Mouse (Mus musculus): ENCODE data around the gene Dhrs3.

The Dhrs3 gene

DNA sequence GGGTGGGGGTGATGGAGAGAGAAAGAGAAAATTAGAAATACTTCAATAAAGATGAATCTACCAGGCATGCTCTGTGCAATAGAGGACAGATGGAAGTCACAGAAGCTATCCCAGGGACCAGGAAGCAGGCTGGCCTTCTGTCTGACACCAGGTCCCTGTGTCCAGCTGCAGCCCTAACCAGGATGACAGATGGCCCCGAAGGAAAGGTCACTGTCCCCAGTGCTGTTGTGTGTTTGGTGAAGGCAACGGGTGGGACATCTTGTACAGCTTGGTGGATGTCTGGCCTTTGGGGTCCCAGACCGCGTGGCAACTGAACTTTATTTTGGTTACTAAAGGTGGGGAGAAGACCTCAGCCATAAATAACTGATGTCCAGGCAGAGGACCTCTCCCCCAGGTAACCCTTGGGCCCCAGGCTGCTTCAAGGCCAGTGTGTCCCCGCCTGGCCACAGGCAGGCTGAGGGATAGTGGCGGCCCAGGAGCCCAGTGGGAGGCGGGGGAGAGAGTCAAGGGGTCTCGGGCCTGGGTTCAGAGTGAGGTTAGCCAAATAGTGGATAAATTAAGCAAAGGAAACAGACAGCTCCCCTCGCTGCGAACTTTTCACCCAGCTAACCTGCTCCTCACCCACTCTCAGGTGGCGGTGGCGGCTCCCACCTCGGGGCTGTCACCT is 48.3 kb downstream of the Dhrs3 start:
- no peak for DNase-seq

DNA sequence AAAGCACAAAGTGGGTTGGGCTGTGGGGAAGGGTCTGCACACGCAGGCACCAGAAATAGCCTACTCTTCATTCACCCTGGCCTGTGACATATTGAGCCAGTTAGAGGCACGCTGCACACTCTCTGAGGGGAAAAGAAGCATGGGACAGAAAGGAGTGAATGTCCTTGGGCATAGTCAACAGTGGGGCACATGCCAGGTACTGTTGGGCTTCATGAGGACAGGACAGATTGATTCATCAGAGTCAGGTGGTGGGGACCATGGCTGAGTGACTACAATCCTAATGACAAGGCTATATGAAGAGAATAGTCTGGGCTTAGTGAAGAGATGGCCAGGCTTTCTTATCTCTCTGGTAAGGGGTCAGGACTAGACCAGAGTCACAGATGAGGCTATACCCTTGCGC is 49.8 kb downstream of the Dhrs3 start:
- DNase-seq: peak in 1 of 2 experiments; percentile 46

DNA sequence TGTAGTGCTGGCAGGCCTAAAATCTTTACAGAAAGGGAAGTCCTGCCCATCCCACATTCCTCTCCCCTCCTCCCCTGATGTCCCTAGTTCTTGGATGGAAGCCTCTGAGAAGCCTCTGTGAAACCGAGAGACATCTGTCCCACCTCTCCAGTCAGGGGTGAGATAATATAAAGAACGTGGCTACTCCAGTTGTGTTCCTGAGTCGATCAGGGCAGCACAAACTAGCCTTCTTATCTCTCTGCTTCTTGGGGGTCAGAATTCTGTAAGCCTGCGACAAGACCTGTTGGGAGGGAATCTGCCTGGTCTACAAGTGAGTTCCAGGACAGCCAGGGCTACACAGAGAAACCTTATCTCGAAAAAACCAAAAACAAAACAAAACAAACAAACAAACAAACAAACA is 50.6 kb downstream of the Dhrs3 start:
- no peak for DNase-seq

DNA sequence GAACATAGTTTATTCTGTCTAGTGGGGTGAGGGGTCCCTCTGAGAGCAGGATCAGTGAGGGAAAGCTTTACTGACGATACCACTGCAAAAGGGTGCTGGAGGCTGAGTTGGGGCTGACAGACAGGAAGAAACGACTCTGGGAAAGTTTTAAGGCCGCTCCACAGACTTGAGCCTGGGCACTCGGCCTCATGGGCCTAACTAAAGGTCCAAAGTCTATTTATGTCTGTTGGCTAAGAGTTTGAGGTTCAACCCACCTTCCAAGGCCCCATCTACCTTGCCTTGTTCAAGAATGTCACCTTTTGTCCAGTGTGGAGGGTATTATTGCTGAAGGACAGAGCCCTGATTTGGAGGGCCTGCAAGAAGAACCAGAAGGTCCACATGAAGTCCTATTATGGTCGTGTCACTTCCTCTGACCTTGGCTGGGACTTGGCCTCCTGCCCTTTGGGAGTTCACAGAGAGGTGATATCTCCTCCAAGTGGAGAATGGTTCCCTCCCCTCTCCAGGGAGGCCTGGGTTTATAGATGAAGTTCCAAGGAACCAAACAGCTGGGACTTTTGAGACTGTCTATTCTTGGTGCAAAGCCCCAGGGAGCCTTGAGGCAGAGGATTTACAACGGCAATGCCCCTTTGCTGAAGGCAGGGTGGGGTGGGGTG is 55.2 kb downstream of the Dhrs3 start:
- no peak for DNase-seq

DNA sequence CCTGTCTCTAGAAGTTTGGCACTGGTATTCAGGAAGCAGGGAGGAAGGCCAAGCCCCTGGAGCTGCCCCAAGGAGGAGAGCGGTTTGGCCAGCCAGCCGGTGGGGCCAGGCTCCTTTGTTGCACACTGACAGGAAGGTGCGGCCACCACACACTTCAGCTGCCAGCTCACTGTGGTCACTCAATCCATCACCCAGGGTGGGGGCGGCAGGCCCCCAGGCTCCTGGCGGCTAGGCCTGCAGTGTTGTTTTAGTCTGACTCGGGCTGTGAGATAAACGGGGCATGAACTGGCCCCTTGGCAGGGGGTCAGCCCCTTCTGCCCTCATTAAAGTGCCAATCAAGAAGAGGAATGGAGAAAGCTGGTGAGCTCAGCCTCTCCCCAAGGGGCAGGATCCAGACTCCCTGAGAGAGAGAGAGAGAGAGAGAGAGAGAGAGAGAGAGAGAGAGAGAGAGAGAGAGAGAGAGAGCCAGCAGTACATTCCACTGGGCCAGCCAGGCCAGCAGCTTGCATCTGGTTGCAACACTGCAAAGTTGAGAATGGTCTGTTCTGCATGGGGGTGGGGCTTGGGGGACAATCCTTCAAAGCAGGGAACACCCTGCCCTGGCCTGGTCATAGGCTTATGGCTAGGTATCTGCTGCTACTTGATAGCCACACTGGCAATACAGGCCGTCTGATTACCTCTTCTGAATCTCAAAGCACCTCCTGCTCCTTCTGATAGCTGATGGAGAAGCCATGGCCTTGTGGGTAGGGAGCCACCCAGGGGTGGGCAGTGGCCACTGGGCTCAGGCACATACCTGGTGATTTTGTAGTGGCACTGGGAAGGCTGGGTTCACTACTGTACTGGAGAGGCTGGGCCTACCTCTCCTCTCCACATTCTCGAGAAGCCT is 57.1 kb downstream of the Dhrs3 start:
- DNase-seq: peak; percentile 65 to 72

DNA sequence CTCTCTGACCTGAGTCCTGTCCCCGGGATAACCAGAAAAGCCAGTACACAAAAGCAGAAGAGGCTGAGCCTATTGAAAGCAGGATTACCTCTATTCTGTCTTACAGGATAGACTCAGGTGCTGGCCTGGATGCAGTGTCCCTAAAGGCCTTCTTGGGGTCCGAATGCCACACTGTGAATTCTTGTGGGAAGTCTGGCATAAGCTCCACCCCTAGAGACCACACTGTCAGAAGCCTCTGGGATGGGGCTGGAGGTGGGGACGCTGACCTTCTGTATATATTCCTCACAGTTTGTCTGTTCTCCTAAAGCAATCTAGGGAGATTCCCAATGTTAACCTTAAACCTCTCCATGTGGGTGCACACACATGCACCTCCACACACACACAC is 57.7 kb downstream of the Dhrs3 start:
- DNase-seq: no peak

DNA sequence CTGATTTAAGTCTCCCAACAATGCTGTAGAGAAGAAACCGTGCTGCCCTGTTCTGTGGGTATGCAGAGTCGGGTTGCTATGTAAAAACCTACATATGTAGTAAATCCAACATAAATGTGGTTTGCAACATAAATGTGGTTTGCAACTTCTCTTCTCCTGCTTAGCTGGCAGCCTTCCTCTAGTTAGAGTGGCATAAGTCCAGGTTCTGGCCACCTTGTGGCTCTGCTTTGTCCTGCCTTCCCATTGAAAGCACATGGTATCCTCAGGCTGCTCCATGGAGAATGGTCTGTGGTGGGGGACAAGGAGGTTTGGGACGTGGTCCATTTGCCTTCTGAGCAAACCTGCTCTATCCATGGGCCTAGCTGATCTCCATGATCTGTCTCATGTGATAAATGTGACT is 58.3 kb downstream of the Dhrs3 start:
- peak in 1 of 2 experiments; percentile 30 for DNase-seq

DNA sequence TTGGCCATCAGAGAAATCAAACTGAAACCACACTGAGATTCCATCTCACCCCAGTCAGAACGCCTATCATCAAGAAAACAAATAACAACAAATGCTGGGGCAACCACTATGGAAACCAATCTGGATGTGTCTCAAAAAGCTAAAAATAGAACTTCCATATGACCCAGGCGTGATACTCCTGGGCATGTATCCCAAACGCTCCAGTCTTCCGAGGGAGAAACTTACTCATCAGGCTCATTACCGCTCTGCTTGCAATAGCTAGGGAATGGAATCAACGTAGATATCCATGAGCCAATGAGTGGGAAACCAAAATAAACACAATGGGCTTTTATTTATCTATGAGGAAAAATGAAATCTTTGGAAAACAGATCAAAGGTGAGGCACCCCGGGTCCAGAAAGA is 59.2 kb downstream of the Dhrs3 start:
- DNase-seq: peak; percentile 28 to 55

DNA sequence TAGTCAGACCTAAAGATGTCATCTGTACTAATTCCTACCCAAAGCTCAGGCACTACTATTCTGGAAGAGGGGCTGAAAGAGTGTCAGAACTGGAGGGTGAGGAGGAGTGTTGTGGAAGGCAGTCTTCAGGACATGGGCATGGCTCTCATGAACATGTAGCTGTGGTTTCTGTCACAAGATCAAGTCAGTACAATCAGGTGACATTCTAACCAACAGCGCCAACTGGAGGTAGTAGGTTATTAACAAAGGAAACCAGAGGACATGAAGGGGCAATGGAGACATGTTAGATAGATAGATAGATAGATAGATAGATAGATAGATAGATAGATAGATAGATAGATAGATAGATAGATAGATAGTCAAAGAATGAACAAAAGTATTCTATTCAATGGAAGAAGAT is 60.8 kb downstream of the Dhrs3 start:
- DNase-seq: no peak

DNA sequence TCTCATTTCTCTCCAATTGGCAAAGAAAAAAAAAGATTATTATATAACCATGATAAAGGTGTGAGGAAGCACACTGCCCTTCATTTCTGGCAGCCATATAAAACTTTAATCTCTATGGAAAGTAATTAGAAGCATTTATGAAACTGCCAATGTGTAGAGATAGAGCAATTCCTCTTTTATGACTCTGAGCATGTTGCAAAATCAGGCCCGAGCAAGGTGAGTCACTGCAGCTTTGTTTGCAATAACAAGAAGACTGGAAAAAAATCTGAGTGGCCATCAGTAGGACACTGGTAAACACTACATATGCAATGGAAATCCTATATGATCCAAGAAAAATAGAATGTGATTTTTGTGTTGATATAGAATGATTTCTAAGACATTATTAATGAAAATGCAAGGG is 63.2 kb downstream of the Dhrs3 start:
- DNase-seq: no peak

DNA sequence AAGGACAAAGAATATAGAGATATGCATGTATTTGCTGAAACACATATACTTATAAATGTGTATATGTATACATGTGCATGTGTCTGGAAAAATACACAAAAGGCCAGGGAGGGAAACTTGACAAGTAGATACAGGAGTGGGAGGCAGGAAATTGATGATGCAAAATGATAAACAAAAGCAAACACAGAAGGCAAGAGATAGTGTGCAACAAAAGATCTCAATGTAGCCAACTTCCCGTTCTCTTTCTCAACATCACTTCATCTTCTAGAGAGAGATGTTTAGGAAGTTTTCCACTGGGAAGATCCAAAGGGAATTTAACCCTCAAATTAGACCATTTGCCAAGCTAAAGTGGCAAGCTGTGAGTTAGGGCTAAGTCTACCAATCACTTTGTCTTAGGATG is 63.7 kb downstream of the Dhrs3 start:
- DNase-seq: no peak

DNA sequence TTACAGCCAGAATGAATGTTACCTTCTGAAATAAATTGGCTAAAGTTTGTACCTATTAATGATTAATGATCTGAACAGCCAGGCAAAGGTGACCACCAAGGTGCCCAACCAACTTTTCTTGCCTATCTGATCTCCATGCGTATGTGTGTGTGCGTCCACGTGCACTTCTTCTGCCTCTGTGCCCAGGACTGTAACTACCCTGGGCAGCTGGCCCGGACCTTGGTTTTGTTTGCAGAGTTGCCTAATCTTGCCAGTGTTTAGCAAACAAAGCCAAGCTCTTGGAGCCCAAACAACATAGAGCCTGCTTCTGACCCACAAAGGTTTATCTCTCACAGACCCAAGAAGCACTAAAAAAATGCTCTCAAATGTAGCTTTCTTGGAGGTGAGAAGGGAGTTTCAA is 64.6 kb downstream of the Dhrs3 start:
- DNase-seq: no peak

DNA sequence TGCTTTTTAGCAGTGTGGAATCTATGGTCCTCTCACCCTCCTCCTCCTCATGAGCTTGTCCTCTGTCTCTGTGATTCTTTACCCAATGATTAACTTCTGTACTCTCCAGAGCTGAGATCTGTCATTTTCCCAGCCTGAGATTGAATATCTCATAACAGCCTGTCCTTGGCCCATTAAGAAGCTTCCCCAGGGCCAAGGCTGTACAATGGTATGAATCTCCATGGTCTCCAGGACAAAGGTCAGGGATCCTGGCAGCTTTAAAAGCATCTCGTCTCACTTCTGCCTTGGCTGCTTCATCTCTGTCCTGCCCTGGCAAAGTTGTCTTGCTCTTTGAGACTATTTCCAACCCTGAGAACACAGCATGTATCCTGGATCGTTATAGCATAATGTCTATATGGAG is 65.1 kb downstream of the Dhrs3 start:
- no peak for DNase-seq

DNA sequence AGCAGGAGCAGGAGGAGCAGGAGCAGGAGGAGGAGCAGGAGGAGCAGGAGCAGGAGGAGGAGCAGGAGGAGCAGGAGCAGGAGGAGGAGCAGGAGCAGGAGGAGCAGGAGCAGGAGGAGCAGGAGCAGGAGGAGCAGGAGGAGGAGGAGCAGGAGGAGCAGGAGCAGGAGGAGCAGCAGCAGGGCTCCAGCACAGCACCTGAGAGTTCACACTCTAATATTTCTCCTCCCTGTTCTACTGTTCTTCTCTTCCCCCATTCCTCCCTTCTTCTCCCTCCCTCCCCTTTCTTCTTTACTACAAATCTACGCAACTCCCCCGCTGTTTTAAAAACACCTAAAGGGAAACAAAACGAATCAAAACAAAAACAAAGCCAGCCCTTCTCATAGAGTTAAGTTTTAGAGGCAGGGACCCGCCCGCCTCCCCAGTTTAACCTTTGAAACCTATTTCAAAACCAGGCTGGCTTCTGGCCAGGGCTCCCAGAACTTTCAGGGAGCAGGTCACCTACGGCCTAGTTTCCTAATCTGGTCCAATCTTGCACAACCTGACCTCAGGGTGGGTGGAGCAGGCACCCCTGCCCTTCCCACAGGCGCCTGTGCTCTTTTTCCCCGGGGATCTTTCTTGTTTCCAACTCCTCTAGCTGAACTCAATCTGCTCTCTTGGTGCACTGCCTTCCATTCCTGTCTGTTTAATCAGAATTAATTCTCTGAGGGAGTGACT is 67.7 kb downstream of the Dhrs3 start:
- DNase-seq: peak in 1 of 2 experiments; percentile 18

DNA sequence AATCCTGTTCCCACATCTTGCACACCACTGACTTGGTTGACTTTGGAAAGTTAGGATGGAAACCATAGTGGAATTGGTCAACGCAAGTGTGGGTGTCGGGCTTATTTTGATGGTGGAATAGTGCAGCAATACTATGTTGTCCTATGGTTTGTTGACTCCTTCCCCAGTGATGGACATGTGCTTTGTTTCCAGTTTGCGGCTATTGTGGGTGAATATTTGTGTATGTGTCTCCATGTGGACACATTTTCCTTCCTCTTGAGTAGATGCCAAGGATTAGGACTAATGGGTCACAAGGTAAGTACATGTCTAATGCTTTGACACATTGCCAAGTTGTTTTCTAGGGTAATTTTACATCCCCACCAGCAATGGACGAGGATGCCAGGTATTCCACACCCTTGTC is 68.6 kb downstream of the Dhrs3 start:
- no peak for DNase-seq

DNA sequence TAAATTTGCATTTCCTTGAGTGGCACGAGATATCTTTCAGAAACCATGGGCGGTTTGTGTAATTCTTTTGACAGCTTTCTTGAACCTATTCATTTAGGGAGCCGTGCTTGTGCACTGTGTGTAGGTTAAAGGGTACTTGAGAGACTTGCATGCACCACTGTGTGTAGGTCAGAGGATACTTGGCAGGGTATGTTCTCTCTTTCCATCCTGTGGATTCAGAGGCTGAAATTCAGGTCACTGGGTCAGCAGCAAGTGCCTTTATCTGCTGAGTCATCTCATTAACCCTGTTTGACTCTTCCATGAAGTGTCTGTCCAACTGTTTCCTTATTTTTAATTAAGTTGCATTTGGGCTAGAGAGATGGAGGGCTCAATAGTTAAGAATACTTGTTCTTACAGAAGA is 69.1 kb downstream of the Dhrs3 start:
- DNase-seq: no peak

DNA sequence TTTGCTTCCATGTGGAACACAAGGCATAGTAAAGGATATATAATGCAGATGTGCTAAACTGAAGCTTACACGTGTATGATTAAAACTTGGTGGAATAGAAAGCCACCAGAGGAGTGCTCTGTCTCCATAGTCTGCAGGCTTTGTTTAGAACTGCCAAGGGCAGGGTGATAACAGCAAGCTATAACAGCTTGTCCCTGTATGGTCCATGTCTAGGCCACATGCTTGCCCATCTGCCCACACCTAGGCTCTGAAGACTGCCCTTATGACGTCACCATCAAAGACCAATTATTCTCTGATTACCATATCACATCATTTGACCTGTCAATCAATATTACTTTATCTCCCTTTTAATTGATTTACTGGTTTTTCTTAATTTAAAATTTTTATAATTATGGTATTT is 72.6 kb downstream of the Dhrs3 start:
- no peak for DNase-seq

DNA sequence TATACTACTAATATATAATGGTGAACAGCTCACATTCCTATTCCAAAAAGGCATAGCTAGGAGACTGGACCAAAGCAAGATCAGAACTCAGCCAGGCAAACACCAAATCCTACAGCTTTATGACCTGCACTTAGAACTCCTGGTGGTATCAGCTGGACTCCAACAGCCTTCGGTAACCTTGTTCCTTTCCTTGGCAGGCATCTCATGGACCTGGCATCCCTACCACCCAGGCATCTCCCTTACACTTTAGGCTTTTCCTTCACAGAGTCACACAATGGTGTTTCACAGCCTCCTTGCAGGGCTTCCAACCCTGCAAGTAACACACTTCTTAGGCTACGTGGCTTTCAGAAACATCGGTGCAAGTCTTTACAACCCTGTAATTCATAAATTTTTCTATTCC is 75.7 kb downstream of the Dhrs3 start:
- no peak for DNase-seq

DNA sequence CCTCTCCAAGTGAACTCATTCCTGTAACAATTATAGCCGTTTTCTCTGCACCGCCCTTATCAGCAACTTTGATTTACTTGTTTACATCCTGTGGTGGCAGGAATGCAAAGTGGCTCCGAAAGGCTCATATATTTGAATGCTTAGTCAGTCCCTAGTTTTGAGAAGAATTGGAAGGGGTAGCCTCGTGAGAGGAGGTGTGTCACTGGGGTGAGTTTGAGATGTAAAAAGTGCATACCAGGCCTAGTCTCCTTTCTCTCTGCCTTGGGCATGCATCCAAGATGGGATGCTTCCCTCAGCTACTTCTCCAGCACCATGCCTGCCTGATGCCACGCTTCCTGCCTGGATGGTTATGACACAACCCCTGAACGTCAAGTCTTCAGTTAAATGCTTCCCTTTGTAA is 76.4 kb downstream of the Dhrs3 start:
- peak in 1 of 2 experiments; percentile 19 for DNase-seq

DNA sequence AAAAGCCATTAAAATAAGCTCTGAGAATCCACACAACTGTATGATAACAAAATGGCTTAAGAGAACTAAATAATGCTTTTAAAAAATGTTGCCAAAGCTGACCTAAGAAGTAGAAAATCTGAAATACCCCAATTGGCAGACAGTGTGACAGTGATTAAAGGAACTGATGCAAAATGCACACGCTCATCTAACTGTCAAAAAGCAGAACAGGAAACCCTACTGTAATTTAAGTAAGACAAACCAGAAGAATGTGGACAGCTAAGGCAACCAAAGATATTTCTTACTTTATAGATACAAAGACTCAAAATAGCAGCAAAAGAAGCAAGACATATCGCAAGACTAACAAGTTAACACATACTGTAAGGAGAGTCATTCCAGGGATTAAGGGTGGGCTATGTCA is 78.4 kb downstream of the Dhrs3 start:
- no peak for DNase-seq

DNA sequence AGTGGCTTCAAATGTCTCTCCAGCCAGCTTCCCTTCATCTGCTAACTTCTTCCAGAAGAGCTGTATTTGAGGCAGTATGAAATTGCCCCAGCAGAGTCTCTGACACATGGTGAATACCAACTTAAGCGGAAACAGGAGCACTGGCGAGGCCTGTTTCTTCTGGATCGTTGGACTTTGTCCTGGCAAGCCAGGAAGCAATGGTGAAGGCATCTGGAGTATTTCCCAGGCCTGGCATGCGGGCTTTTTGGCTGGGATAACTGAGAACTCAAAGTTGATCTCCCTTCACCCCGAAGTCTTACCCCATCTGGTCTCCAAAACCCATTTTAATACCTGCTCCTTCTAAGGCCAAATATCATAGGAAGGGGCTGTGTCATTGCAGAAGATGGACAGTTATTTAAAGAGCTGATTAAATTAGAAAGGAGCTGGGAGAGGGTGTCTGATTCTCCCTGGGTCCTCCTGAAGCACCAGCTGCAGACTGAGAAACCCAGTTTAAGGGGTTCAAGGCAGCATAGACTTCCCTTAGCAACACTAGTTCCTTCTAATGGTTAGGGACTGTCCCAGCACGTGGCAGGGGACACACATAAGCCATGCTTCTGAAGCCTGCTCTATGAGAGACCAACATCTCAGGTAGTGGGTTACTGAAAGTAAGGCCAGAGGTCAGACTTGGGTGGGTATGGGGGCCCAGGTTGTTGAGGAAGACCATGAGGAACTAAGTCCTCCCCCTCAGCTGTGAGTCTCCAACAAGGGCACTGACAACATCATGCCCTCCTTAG is 80.5 kb downstream of the Dhrs3 start:
- peak; percentile 75 to 84 for DNase-seq

DNA sequence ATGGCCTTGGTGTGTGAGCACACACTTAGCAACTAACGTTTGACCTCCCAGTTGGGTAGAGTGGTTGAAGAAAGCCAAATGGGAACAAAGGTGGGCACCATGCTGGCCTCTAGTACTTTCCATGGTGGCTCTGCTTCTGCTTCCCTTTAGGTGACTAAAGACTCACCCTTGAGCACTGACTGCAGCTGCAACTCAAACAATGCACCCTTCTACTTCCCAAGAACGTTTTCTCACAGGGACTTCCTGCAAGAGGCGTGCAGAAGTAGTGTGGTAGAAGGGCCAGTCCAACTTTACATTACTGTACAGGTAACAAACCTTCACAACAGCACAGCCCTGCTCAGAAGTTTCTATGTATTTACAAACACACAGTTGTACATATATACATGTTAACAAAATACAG is 81.8 kb downstream of the Dhrs3 start:
- DNase-seq: no peak

Data from cerebellum, postnatal 25 days (tissue).